Mouse (Mus musculus) urinary bladder, postnatal 14 days (tissue): Measurements from ENCODE around the gene C1qa.

ENCODE experiments used
- DNase-seq: peaks from one replicate; pipeline ENCODE4 v3.0.0; 2021; ENCODE audit warnings: low spot score

C1qa gene

GRCm38 (mm10) chr4:136898637-136899036, at the start of gene C1qa:
TSS of gene C1qa (minus strand) at chr4:136898803.
- no peak for DNase-seq

GRCm38 (mm10) chr4:136945397-136945796, 46.8 kb upstream of the C1qa start:
- DNase-seq: no peak

- no peak for DNase-seq
Observed at GRCm38 (mm10) chr4:136944558-136945350, 46.2 kb upstream of the C1qa start.

GRCm38 (mm10) chr4:136943175-136943574, 44.6 kb upstream of the C1qa start:
- DNase-seq: no peak

GRCm38 (mm10) chr4:136942761-136943160, 44.2 kb upstream of the C1qa start:
- DNase-seq: no peak

GRCm38 (mm10) chr4:136937935-136938334, 39.3 kb upstream of the C1qa start:
- no peak for DNase-seq

GRCm38 (mm10) chr4:136937344-136937743, 38.7 kb upstream of the C1qa start:
- no peak for DNase-seq

- DNase-seq: no peak
Observed at GRCm38 (mm10) chr4:136934746-136935613, 36.4 kb upstream of the C1qa start.

GRCm38 (mm10) chr4:136930474-136930873, 31.9 kb upstream of the C1qa start:
- no peak for DNase-seq

GRCm38 (mm10) chr4:136928928-136929327, 30.3 kb upstream of the C1qa start:
- no peak for DNase-seq

- DNase-seq: no peak
Observed at GRCm38 (mm10) chr4:136925804-136926203, 27.2 kb upstream of the C1qa start.

- DNase-seq: peak; percentile 75
Observed at GRCm38 (mm10) chr4:136924529-136924928, 25.9 kb upstream of the C1qa start.

- DNase-seq: no peak
Observed at GRCm38 (mm10) chr4:136919526-136919925, 20.9 kb upstream of the C1qa start.

GRCm38 (mm10) chr4:136918834-136919233, 20.2 kb upstream of the C1qa start:
- no peak for DNase-seq

GRCm38 (mm10) chr4:136917165-136917524, 18.5 kb upstream of the C1qa start:
- no peak for DNase-seq

- DNase-seq: no peak
Observed at GRCm38 (mm10) chr4:136916359-136917164, 18.0 kb upstream of the C1qa start.

- DNase-seq: no peak
Observed at GRCm38 (mm10) chr4:136912841-136913240, 14.2 kb upstream of the C1qa start.

- no peak for DNase-seq
Observed at GRCm38 (mm10) chr4:136911804-136912203, 13.2 kb upstream of the C1qa start.

GRCm38 (mm10) chr4:136911211-136911646, 12.6 kb upstream of the C1qa start:
- no peak for DNase-seq

GRCm38 (mm10) chr4:136907809-136908208, 9.2 kb upstream of the C1qa start:
- DNase-seq: no peak

GRCm38 (mm10) chr4:136907033-136907432, 8.4 kb upstream of the C1qa start:
- DNase-seq: peak; percentile 58
